Mouse (Mus musculus) embryonic facial prominence, embryonic 15.5 days (tissue): ENCODE data around the gene Gm15448. TPM values are rescaled to one million over a fixed set of nuclear protein-coding genes. Genes with fewer than 3 reads are reported as not detected.
"Not testable (repeated sequence)": the region's sequence is repeated elsewhere in the genome, so short reads cannot be mapped to it uniquely, and the experiment has no call there.

Experiments used
- ATAC-seq: fragments of 200-750 bp; cut with Nextera tagmentation; 2 replicates; pipeline ENCODE4 v1.8.0; 2017; ENCODE audit warnings: low read depth, moderate TSS enrichment; ENCODE audit not compliant: insufficient number of reproducible peaks, low FRiP score, low TSS enrichment
- H3K27ac ChIP-seq: fragments of 300-500 bp; sonication (generic); replicated peaks from 2 replicates; pipeline ENCODE4 v1.5.1; 2015; ENCODE audit warnings: mild to moderate bottlenecking, inconsistent platforms
- H3K27me3 ChIP-seq: fragments of 300-500 bp; sonication (generic); 2 replicates; pipeline ENCODE4 v1.6.1; 2015; ENCODE audit warnings: inconsistent platforms
- H3K36me3 ChIP-seq: fragments of 300-500 bp; sonication (generic); 2 replicates; pipeline ENCODE4 v1.6.1; 2015; ENCODE audit warnings: mild to moderate bottlenecking, inconsistent platforms
- H3K4me1 ChIP-seq: fragments of 300-500 bp; sonication (generic); 2 replicates; pipeline ENCODE4 v1.6.1; 2015; ENCODE audit warnings: inconsistent platforms
- H3K4me2 ChIP-seq: fragments of 300-500 bp; sonication (generic); replicated peaks from 2 replicates; pipeline ENCODE4 v1.6.1; 2015; ENCODE audit warnings: mild to moderate bottlenecking, inconsistent platforms
- H3K4me3 ChIP-seq: fragments of 300-500 bp; sonication (generic); replicated peaks from 2 replicates; pipeline ENCODE4 v1.5.1; 2015; ENCODE audit warnings: mild to moderate bottlenecking, inconsistent platforms
- H3K9ac ChIP-seq: fragments of 300-500 bp; sonication (generic); 2 replicates; pipeline ENCODE4 v1.6.1; 2015; ENCODE audit warnings: inconsistent platforms
- H3K9me3 ChIP-seq: fragments of 300-500 bp; sonication (generic); replicated peaks from 2 replicates; pipeline ENCODE4 v1.6.1; 2016; ENCODE audit warnings: inconsistent platforms
- WGBS: fragments of 180-500 bp; shearing (Covaris S2); methylation state at CpG from one replicate; pipeline ENCODE4 v1.1.7; 2015; 5-methylcytosine and 5-hydroxymethylcytosine counted together
- polyA plus RNA-seq: library from polyadenylated mRNA; unstranded; fragments of >200 nt; fragmentation: Nextera tagmentation; extraction: Ambion mirVana; gene quantifications from 2 replicates; pipeline ENCODE4 v1.2.1, GENCODE M21; 2015

Gm15448 gene
- not detected in 2 replicates for polyA plus RNA-seq

- WGBS: 38% methylated on average over 1 of the region's 3 CpGs
- H3K36me3 ChIP-seq, H3K27ac ChIP-seq, H3K9ac ChIP-seq, H3K27me3 ChIP-seq, H3K9me3 ChIP-seq, H3K4me3 ChIP-seq, H3K4me2 ChIP-seq, ATAC-seq, H3K4me1 ChIP-seq: not testable (repeated sequence)
These were observed at the start of gene Gm15448 for GRCm38 (mm10) chr7:3825599-3825998. Gene Gm15448 (minus strand): TSS chr7:3825687.

- not testable (repeated sequence) for H3K27ac ChIP-seq, ATAC-seq
- no CpG with 5 or more reads among the region's 1 CpGs for WGBS
These were observed 49.5 kb upstream of the Gm15448 start for GRCm38 (mm10) chr7:3875032-3875431.

GRCm38 (mm10) chr7:3844951-3845350 lies 19.5 kb upstream of the Gm15448 start, which contains the start of gene Pira2:
Gene Pira2 (minus strand): TSS chr7:3845051.
- WGBS: no CpG with 5 or more reads among the region's 2 CpGs
- not testable (repeated sequence) for H3K9me3 ChIP-seq, H3K27me3 ChIP-seq, ATAC-seq, H3K9ac ChIP-seq, H3K27ac ChIP-seq, H3K4me3 ChIP-seq, H3K4me2 ChIP-seq, H3K36me3 ChIP-seq, H3K4me1 ChIP-seq

More at GRCm38 (mm10) chr7:3875032-3875431, 49.5 kb upstream of the Gm15448 start:
- not testable (repeated sequence) for H3K36me3 ChIP-seq, H3K27me3 ChIP-seq, H3K9ac ChIP-seq, H3K4me3 ChIP-seq, H3K9me3 ChIP-seq, H3K4me1 ChIP-seq, H3K4me2 ChIP-seq

- not testable (repeated sequence) for H3K4me1 ChIP-seq, H3K4me3 ChIP-seq, H3K9me3 ChIP-seq, H3K9ac ChIP-seq, H3K27ac ChIP-seq, H3K36me3 ChIP-seq, ATAC-seq, H3K4me2 ChIP-seq, H3K27me3 ChIP-seq
- no CpG with 5 or more reads among the region's 1 CpGs for WGBS
These were observed 12.4 kb upstream of the Gm15448 start for GRCm38 (mm10) chr7:3837854-3838253.

- not testable (repeated sequence) for H3K9me3 ChIP-seq, H3K27me3 ChIP-seq, H3K4me3 ChIP-seq, H3K36me3 ChIP-seq, H3K9ac ChIP-seq, H3K4me1 ChIP-seq, H3K4me2 ChIP-seq, H3K27ac ChIP-seq, ATAC-seq
These were observed 5.1 kb upstream of the Gm15448 start for GRCm38 (mm10) chr7:3830633-3831032.

GRCm38 (mm10) chr7:3811912-3812311 lies 13.6 kb downstream of the Gm15448 start:
- H3K4me3 ChIP-seq, ATAC-seq, H3K27me3 ChIP-seq, H3K4me1 ChIP-seq, H3K9ac ChIP-seq, H3K9me3 ChIP-seq, H3K36me3 ChIP-seq, H3K27ac ChIP-seq, H3K4me2 ChIP-seq: not testable (repeated sequence)

- not testable (repeated sequence) for H3K4me2 ChIP-seq, H3K9ac ChIP-seq, H3K27ac ChIP-seq, ATAC-seq, H3K4me3 ChIP-seq, H3K4me1 ChIP-seq, H3K9me3 ChIP-seq, H3K36me3 ChIP-seq, H3K27me3 ChIP-seq
- WGBS: 79% methylated on average over 4 of the region's 4 CpGs
These were observed 22.6 kb downstream of the Gm15448 start for GRCm38 (mm10) chr7:3802935-3803334.

GRCm38 (mm10) chr7:3799940-3800339 lies 25.5 kb downstream of the Gm15448 start:
- not testable (repeated sequence) for H3K4me3 ChIP-seq, H3K4me2 ChIP-seq, H3K9ac ChIP-seq, H3K36me3 ChIP-seq, ATAC-seq, H3K9me3 ChIP-seq, H3K27ac ChIP-seq, H3K27me3 ChIP-seq, H3K4me1 ChIP-seq
- 64% methylated on average over 3 of the region's 3 CpGs for WGBS

- H3K9ac ChIP-seq, H3K36me3 ChIP-seq, H3K27me3 ChIP-seq, H3K27ac ChIP-seq, H3K4me2 ChIP-seq, H3K9me3 ChIP-seq, H3K4me1 ChIP-seq, H3K4me3 ChIP-seq, ATAC-seq: not testable (repeated sequence)
These were observed 29.2 kb downstream of the Gm15448 start for GRCm38 (mm10) chr7:3796286-3796685.

Other genes starting within 250 kb of the Gm15448 start
- gene Oscar, start 209.5 kb downstream of the Gm15448 start, polyA plus RNA-seq: 0.83 and 1.0 TPM in 2 replicates
- gene Ndufa3, start 208.3 kb downstream of the Gm15448 start, polyA plus RNA-seq: 483 and 493 TPM in 2 replicates
- 27.1 and 28.3 TPM in 2 replicates for gene Tfpt, start 195.8 kb downstream of the Gm15448 start, polyA plus RNA-seq
- 87.1 and 94.3 TPM in 2 replicates for gene Prpf31, start 195.7 kb downstream of the Gm15448 start, polyA plus RNA-seq
- gene Cnot3, start 180.4 kb downstream of the Gm15448 start, polyA plus RNA-seq: 59.0 and 65.3 TPM in 2 replicates
- gene Leng1, start 159.8 kb downstream of the Gm15448 start, polyA plus RNA-seq: 20.1 and 22.3 TPM in 2 replicates
- gene Tmc4, start 148.1 kb downstream of the Gm15448 start, polyA plus RNA-seq: 9.5 and 14.3 TPM in 2 replicates
- 275 and 298 TPM in 2 replicates for gene Tsen34, start 132.8 kb downstream of the Gm15448 start, polyA plus RNA-seq
- 53.8 and 62.4 TPM in 2 replicates for gene Mboat7, start 132.2 kb downstream of the Gm15448 start, polyA plus RNA-seq
- gene Rps9, start 121.7 kb downstream of the Gm15448 start, polyA plus RNA-seq: 1,464 and 1,578 TPM in 2 replicates
- 1.4 and 1.6 TPM in 2 replicates for gene Pirb, start 105.3 kb downstream of the Gm15448 start, polyA plus RNA-seq
- gene Pira2, start 19.4 kb upstream of the Gm15448 start, polyA plus RNA-seq: 0.41 and 0.52 TPM in 2 replicates
- 0.37 and 0.47 TPM in 2 replicates for gene Gm14548, start 72.4 kb upstream of the Gm15448 start, polyA plus RNA-seq
- 0.27 and 0.28 TPM in 2 replicates for gene Lilra6, start 89.8 kb upstream of the Gm15448 start, polyA plus RNA-seq
- gene Lair1, start 237.5 kb upstream of the Gm15448 start, polyA plus RNA-seq: 0.95 and 1.0 TPM in 2 replicates